Mouse (Mus musculus) lung, adult 2 months (tissue): ENCODE measurements around the gene Zp2. TPM values are rescaled to one million over a fixed set of nuclear protein-coding genes. Genes with fewer than 3 reads are reported as not detected.

ENCODE experiments used
- DNase-seq: peaks from one replicate; pipeline ENCODE4 v3.0.0; 2022
- H3K4me1 ChIP-seq: fragments of 200-500 bp; 2 replicates; pipeline ENCODE4 v1.6.1; 2011; ENCODE audit warnings: low read length; ENCODE audit not compliant: control insufficient read depth, insufficient read depth
- H3K4me3 ChIP-seq: fragments of 200-500 bp; replicated peaks from 2 replicates; pipeline ENCODE3; 2011; ENCODE audit warnings: low read depth, mild to moderate bottlenecking, control low read depth, low read length; ENCODE audit errors: extremely low read depth
- CTCF ChIP-seq: fragments of 200-500 bp; IDR thresholded peaks from 2 replicates; pipeline ENCODE4 v1.5.1; 2011; ENCODE audit warnings: mild to moderate bottlenecking, low read length, control low read depth; ENCODE audit not compliant: insufficient read depth
- POLR2A ChIP-seq: fragments of 200-500 bp; IDR thresholded peaks from 2 replicates; pipeline ENCODE4 v1.6.1; 2011; ENCODE audit warnings: low read depth, mild to moderate bottlenecking, control low read depth, low read length, borderline replicate concordance; ENCODE audit errors: extremely low read depth
- WGBS: fragments of 180-500 bp; shearing (Covaris S2); methylation state at CpG from one replicate; pipeline ENCODE4 v1.1.7; 2018; 5-methylcytosine and 5-hydroxymethylcytosine counted together
- polyA plus RNA-seq: library from polyadenylated mRNA; depleted of rRNA; stranded (reverse); fragments of >200 nt; gene quantifications from 2 replicates; pipeline ENCODE4 v1.2.3, GENCODE M21; 2012

Gene Zp2
- polyA plus RNA-seq, 1 experiment: 0.05 TPM

- H3K4me3 ChIP-seq: no peak overlapping the region
- no peaks in the 10 kb centered on the region for H3K4me1 ChIP-seq
- 65% methylated on average over 3 of the region's 3 CpGs for WGBS
- TF ChIP-seq CTCF (no peak), POLR2A (no peak)
- no peak for DNase-seq
Observed at GRCm38 (mm10) chr7:120177611-120178010, 32.5 kb upstream of the Zp2 start.

- Histone ChIP-seq H3K4me1 (no peaks in the 10 kb centered on the region), H3K4me3 (no peak overlapping the region)
- no peak for DNase-seq
- TF ChIP-seq POLR2A (no peak), CTCF (no peak)
- WGBS: 71% methylated on average over 11 of the region's 11 CpGs
Observed at GRCm38 (mm10) chr7:120174723-120175504, 29.8 kb upstream of the Zp2 start.

- Histone ChIP-seq H3K4me3 (no peak within 1 kb of the TSS), H3K4me1 (no peaks in the 10 kb centered on the region)
- WGBS: 80% methylated on average over 10 of the region's 10 CpGs
- TF ChIP-seq POLR2A (no peak), CTCF (no peak)
- no peak for DNase-seq
Observed at GRCm38 (mm10) chr7:120173603-120174244, 28.6 kb upstream of the Zp2 start, which contains the start of gene Anks4b. Gene Anks4b (plus strand): TSS chr7:120173858.

- 66% methylated on average over 1 of the region's 1 CpGs for WGBS
- no peak for DNase-seq
- Histone ChIP-seq H3K4me3 (no peak overlapping the region), H3K4me1 (no peaks in the 10 kb centered on the region)
- TF ChIP-seq POLR2A: no peak
- no peak for TF ChIP-seq CTCF
Observed at GRCm38 (mm10) chr7:120172188-120172700, 27.2 kb upstream of the Zp2 start.

DNA sequence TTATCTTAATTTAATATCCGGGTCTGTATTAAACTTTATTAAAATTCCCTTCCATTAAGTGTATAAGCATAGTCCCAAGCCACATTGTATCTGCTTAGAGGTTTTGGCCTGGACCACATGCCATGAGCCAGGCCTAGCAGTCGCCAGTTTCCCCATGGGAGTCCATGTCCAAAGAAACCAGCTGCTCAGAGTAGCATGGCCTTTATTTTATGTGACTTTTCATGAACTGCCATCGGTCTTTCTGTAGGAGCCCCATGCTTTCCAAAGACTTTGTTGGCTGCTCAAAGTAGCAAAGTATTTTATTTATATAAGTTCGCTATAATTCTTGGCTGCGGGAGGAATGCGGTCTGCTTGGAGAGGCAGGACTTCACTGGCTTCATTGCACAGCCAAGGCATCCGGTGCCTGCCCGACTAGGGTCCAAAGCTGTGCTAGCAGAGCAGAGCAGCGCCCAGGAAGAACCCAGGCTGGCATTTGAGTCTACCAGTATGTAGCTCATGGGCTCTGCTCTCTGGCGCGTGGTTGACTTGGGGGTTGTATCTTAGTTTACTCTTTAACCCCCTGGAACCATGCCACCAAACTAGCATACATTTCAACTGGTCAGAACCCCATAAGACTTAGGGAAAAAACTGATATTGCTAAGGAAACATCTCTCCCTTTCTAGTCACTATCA lies 18.6 kb upstream of the Zp2 start:
- DNase-seq: no peak
- no peaks in the 10 kb centered on the region for H3K4me1 ChIP-seq
- TF ChIP-seq CTCF: no peak
- no peak for TF ChIP-seq POLR2A

DNA sequence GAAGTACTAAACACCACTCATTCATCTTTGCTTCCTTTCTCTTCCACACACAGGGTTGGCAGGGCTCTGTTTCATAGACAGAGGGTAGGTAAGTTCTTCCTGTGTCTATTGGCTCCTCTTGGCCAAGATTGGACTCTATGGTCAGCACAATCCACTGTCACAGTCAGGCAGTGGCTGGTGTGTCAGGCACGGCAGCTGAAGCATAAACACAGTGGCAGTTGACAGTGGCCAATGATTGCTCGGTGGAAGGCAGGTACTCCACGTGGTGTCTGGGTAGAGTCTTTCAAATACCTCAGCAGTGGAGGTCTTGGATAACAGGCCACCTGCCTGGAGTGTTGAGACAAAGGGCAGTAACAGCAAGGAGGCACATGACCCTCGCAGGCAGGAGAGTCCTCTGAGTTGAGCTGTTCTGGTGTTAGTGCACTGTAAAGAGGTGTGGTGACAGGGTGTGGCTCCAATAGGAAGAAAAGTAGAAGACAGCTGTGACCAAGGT lies 13.1 kb upstream of the Zp2 start:
- Histone ChIP-seq H3K4me3 (no peak overlapping the region), H3K4me1 (no peaks in the 10 kb centered on the region)
- no peak for DNase-seq
- TF ChIP-seq POLR2A (no peak), CTCF (no peak)
- WGBS: 24% methylated on average over 4 of the region's 4 CpGs

More for the DNA sequence above, 18.6 kb upstream of the Zp2 start:
- WGBS: 72% methylated on average over 11 of the region's 11 CpGs
- no peak overlapping the region for H3K4me3 ChIP-seq

DNA sequence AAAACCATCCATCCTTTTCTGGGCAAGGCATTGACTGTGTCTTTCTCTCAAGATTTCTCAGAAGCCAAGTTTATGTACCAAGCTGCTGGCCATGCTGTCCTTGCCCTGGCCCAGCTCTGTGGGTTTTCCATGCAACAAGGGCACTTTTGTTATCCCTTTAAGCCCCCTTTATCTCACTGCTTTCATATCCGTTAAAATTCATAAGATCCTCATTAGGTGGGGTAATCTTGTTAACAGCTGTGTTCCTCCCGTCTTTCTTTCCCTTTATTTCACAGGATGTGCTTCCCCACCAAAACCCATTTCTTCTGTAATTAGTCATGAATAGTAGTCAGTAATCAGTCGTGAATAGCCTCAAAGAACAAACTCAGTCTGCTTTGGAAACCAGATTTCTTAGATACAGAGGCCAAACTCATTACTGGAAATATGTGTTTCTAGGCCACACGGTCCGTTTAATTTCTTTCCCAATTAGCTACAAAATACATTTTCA lies 12.5 kb upstream of the Zp2 start:
- no peak overlapping the region for H3K4me3 ChIP-seq
- 47% methylated on average over 5 of the region's 5 CpGs for WGBS
- no peaks in the 10 kb centered on the region for H3K4me1 ChIP-seq
- DNase-seq: no peak
- no peak for TF ChIP-seq POLR2A
- no peak for TF ChIP-seq CTCF

DNA sequence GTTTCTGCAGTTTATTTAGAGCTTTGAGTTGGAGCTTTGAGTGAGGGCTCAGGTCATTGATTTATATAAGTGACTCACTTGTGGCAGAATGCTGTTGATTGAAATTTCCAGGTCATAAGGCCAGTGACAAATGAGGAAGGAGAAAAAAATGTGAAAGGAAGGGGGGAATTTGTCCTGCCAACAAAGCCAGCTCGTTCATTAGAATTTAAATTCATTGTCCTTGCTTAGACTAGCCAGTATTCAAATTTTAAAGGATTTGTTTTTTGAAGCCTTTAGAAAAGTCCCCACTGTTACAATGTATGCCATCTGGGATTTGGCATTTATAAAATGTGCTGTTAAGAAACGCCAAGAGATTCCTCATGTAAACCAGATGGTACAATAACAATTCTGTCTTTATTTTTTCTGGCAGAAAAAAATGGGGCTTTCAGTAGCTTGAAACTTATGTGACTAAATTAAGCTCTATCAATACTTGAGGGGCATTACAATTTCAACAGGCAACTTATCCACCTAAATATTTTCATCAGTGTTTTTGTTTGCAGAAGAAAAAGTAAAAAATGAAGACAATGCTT lies 11.8 kb upstream of the Zp2 start:
- WGBS: 32% methylated on average over 2 of the region's 2 CpGs
- TF ChIP-seq CTCF (no peak), POLR2A (no peak)
- Histone ChIP-seq H3K4me3 (no peak overlapping the region), H3K4me1 (no peaks in the 10 kb centered on the region)
- DNase-seq: no peak

DNA sequence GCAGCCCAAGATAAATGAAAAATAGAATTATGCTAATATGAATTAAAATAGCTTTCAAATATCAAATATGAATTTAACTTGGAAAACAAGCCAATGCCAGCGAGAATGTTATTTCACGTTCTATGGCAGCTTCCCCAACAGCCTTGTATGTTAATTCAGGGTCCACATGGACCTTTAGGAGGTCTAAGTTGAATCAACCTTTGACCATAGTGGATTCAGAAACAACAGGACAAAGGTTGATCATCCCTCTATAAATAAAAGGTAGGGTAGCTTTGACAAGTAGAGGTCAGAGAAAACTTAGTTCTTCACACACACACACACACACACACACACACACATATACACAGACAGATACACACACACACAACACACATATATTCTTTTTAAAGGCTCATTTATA lies 5.8 kb upstream of the Zp2 start:
- DNase-seq: no peak
- no peak overlapping the region for H3K4me3 ChIP-seq
- H3K4me1 ChIP-seq: no peaks in the 10 kb centered on the region
- TF ChIP-seq CTCF (no peak), POLR2A (no peak)
- 75% methylated on average over 2 of the region's 2 CpGs for WGBS
